8 mouse cellular contexts compared by ENCODE assay signal in genomic region chr2:163601712-163602100, GRCm38 (mm10). TPM values are rescaled to one million over a fixed set of nuclear protein-coding genes. Genes with fewer than 3 reads are reported as not detected.
A peak's percentile ranks its signal among the peaks of the same experiment; 100 is the strongest.
DNase-seq lines count a peak whose midpoint lies in the region; ATAC-seq and TF ChIP-seq lines count a peak whose summit lies in the region.

No protein-coding gene starts in this region.

- no peak for DNase-seq in heart, postnatal 36 days
- DNase-seq in ES-E14 (ENCODE audit: low read depth, low spot score) = no peak
- DNase-seq in liver, postnatal 0 days = no peak
- no peak for DNase-seq in frontal cortex, adult 2 months (ENCODE audit: extremely low spot score in 1 of 2, low spot score in 1 of 2)
- no peak for DNase-seq in right cerebral cortex, postnatal 14 days
- no peak for DNase-seq in frontal cortex, postnatal 25 days (ENCODE audit: low spot score in 2 of 2)

- 69% methylated on average over 7 of the region's 7 CpGs for WGBS in heart, embryonic 14.5 days
- WGBS in forebrain, embryonic 16.5 days = 76% methylated on average over 7 of the region's 7 CpGs
- 58% methylated on average over 7 of the region's 7 CpGs for WGBS in liver, postnatal 0 days (ENCODE audit: insufficient replicate concordance)

- peaks cover 5 to 12% of the 10 kb centered on the region in 2 experiments for H3K4me1 ChIP-seq in heart, embryonic 14.5 days (ENCODE audit: control insufficient read depth in 2 of 2, insufficient read depth in 2 of 2, low read length in 2 of 2)
- peaks cover 0 to 3% of the 10 kb centered on the region in 2 experiments; a peak in 1 of 4 replicates for H3K4me1 ChIP-seq in ES-E14 (ENCODE audit: control insufficient read depth in 2 of 2, insufficient read depth in 2 of 2, low read length in 2 of 2, poor library complexity in 1 of 2)
- H3K4me1 ChIP-seq in forebrain, embryonic 16.5 days (replicated peaks; ENCODE audit: control insufficient read depth, insufficient read depth, low read length) = peaks cover 13% of the 10 kb centered on the region
- H3K4me1 ChIP-seq in liver, postnatal 0 days (ENCODE audit: insufficient read depth) = peaks cover 29% of the 10 kb centered on the region

- H3K27ac ChIP-seq in heart, embryonic 14.5 days (replicated peaks in 1 of 2; ENCODE audit: control insufficient read depth in 1 of 2, insufficient read depth in 1 of 2, low read depth in 2 of 2, low read length in 2 of 2) = peak overlapping the region in 1 of 2 experiments; percentile 85; a peak in 1 of 4 replicates
- no peak overlapping the region for H3K27ac ChIP-seq in ES-E14 (ENCODE audit: insufficient read depth, low read depth, low read length, poor library complexity, severe bottlenecking)
- H3K27ac ChIP-seq in forebrain, embryonic 16.5 days (ENCODE audit: low read length) = no peak overlapping the region; the same call in 1 of the 2 replicates
- H3K27ac ChIP-seq in liver, postnatal 0 days (ENCODE audit: low read depth) = peak overlapping the region; percentile 94

- no peaks in the 10 kb centered on the region for H3K9me3 ChIP-seq in heart, embryonic 14.5 days (ENCODE audit: control insufficient read depth, low read length)
- H3K9me3 ChIP-seq in ES-E14 (ENCODE audit: control insufficient read depth, insufficient read depth, low read depth, low read length) = no peaks in the 10 kb centered on the region
- no peaks in the 10 kb centered on the region for H3K9me3 ChIP-seq in forebrain, embryonic 16.5 days (ENCODE audit: control insufficient read depth, low read length)
- no peaks in the 10 kb centered on the region for H3K9me3 ChIP-seq in liver, postnatal 0 days (ENCODE audit: low read length)

- no peaks in the 10 kb centered on the region for H3K27me3 ChIP-seq in heart, embryonic 14.5 days (ENCODE audit: control insufficient read depth, insufficient read depth, low read length)
- 0 out of 2 replicates have a peak, but pooled peaks cover 2% of the 10 kb centered on the region for H3K27me3 ChIP-seq in forebrain, embryonic 16.5 days (replicated peaks; ENCODE audit: control insufficient read depth, insufficient read depth, low read length)
- no peaks in the 10 kb centered on the region for H3K27me3 ChIP-seq in liver, postnatal 0 days (ENCODE audit: insufficient read depth, low read length)

- intact Hi-C loops in heart, postnatal 36 days (cut with DNase I) = loop anchor here (1.0 to 5.0 kb wide), 3 partner anchors 39 to 221 kb away; partner anchors contain the start of gene Ccn5

- in situ Hi-C loops in ES-E14 (cut with MboI; ENCODE audit: low sequenced_read_pairs in 2 of 2, unreplicated experiment in 2 of 2) = no loop called here

- H3K9ac ChIP-seq in heart, embryonic 14.5 days (ENCODE audit: low read length) = peak overlapping the region; percentile 98
- peak overlapping the region; percentile 27; the same call in 1 of the 2 replicates for H3K9ac ChIP-seq in ES-E14 (ENCODE audit: insufficient read depth, low read depth, low read length, poor library complexity, severe bottlenecking)
- H3K9ac ChIP-seq in forebrain, embryonic 16.5 days (replicated peaks; ENCODE audit: low read depth, low read length) = no peak overlapping the region; the same call in 1 of the 2 replicates
- no peak overlapping the region for H3K9ac ChIP-seq in liver, postnatal 0 days (replicated peaks)

- no peak for ATAC-seq in heart, embryonic 14.5 days (ENCODE audit: insufficient number of reproducible peaks, insufficient read depth, low FRiP score, low read depth)
- ATAC-seq in forebrain, embryonic 16.5 days = peak; percentile 16; the same call in 1 of the 2 replicates
- peak; percentile 3; the same call in 1 of the 2 replicates for ATAC-seq in liver, postnatal 0 days

- no peaks in the 10 kb centered on the region for H3K36me3 ChIP-seq in heart, embryonic 14.5 days (ENCODE audit: control insufficient read depth, insufficient read depth, low read length)
- H3K36me3 ChIP-seq in ES-E14 (ENCODE audit: control insufficient read depth, insufficient read depth, low read length, poor library complexity, severe bottlenecking) = no peaks in the 10 kb centered on the region
- H3K36me3 ChIP-seq in forebrain, embryonic 16.5 days (ENCODE audit: control insufficient read depth, insufficient read depth) = no peaks in the 10 kb centered on the region
- H3K36me3 ChIP-seq in liver, postnatal 0 days (replicated peaks; ENCODE audit: insufficient read depth, low read length) = no peaks in the 10 kb centered on the region

- peak overlapping the region; percentile 92 to 99 for H3K4me3 ChIP-seq in heart, embryonic 14.5 days (ENCODE audit: control insufficient read depth in 1 of 2, insufficient read depth in 1 of 2, low read depth in 1 of 2, low read length in 2 of 2)
- H3K4me3 ChIP-seq in ES-E14 (ENCODE audit: insufficient read depth in 1 of 2, low read depth in 1 of 2, low read length in 2 of 2, poor library complexity in 1 of 2, severe bottlenecking in 1 of 2) = peak overlapping the region in 1 of 2 experiments; percentile 23; a peak in 1 of 4 replicates
- peak overlapping the region; percentile 95 for H3K4me3 ChIP-seq in forebrain, embryonic 16.5 days (replicated peaks; ENCODE audit: low read length)
- H3K4me3 ChIP-seq in liver, postnatal 0 days (ENCODE audit: low read depth, low read length) = peak overlapping the region; percentile 94

- no peak for TF ChIP-seq CTCF in liver, postnatal 0 days (IDR thresholded peaks at IDR 0.05; ENCODE audit: low read depth)

- peak overlapping the region; percentile 95 for H3K4me2 ChIP-seq in heart, embryonic 14.5 days (ENCODE audit: low read length)
- peak overlapping the region; percentile 80 for H3K4me2 ChIP-seq in forebrain, embryonic 16.5 days (ENCODE audit: low read length)
- H3K4me2 ChIP-seq in liver, postnatal 0 days (ENCODE audit: low read depth, low read length) = peak overlapping the region; percentile 97

- no peak for TF ChIP-seq EP300 in liver, postnatal 0 days (IDR thresholded peaks at IDR 0.05; ENCODE audit: low read depth)

TF ChIP-seq in ES-E14, 5 proteins besides CTCF, POLR2A, EP300 and RAD21:
- TF ChIP-seq CHD2 (IDR thresholded peaks at IDR 0.05; ENCODE audit: low read depth, low read length) = no peak
- no peak for TF ChIP-seq MAFK (IDR thresholded peaks at IDR 0.05; ENCODE audit: insufficient read depth, low read depth, low read length)
- TF ChIP-seq HCFC1 (IDR thresholded peaks at IDR 0.05; ENCODE audit: borderline replicate concordance, insufficient read depth, low read length) = no peak
- TF ChIP-seq ZNF384 (IDR thresholded peaks at IDR 0.05; ENCODE audit: low read depth, low read length) = no peak
- no peak for TF ChIP-seq ZC3H11A (IDR thresholded peaks at IDR 0.05; ENCODE audit: borderline replicate concordance, low read depth, low read length)

RNA-seq across cellular contexts. Expression of gene Ttpal, which starts 0.4 kb away (rescaled TPM):
- polyA plus RNA-seq in heart, embryonic 14.5 days (2014; fragmentation: Nextera tagmentation; extraction: Ambion mirVana) = 23.7 and 24.2 TPM in 2 replicates
- 10 to 100 TPM in 1 of 2 experiments, 1 to 10 TPM in 1; 9.9 to 11.6 TPM for total RNA-seq in heart, postnatal 36 days (2021)
- 5.4 and 7.8 TPM in 2 replicates for total RNA-seq in ES-E14 (2012; rRNA removed)
- 44.1 and 46.4 TPM in 2 replicates for polyA plus RNA-seq in forebrain, embryonic 16.5 days (2015; fragmentation: Nextera tagmentation; extraction: Ambion mirVana)
- 6.7 and 9.5 TPM in 2 replicates for polyA plus RNA-seq in liver, postnatal 0 days (2015; fragmentation: Nextera tagmentation; extraction: Ambion mirVana)
- polyA plus RNA-seq in frontal cortex, adult 2 months (2012; rRNA removed) = 44.2 and 47.2 TPM in 2 replicates

RNA-seq across cellular contexts. Expression of gene Serinc3, which starts 43.2 kb away (rescaled TPM):
- 76.5 and 79.0 TPM in 2 replicates for polyA plus RNA-seq in heart, embryonic 14.5 days (2014; fragmentation: Nextera tagmentation; extraction: Ambion mirVana)
- 100 to 1,000 TPM; 316 to 421 TPM for total RNA-seq in heart, postnatal 36 days (2021)
- 59.3 and 62.0 TPM in 2 replicates for total RNA-seq in ES-E14 (2012; rRNA removed)
- polyA plus RNA-seq in forebrain, embryonic 16.5 days (2015; fragmentation: Nextera tagmentation; extraction: Ambion mirVana) = 31.4 and 34.3 TPM in 2 replicates
- 79.9 and 92.7 TPM in 2 replicates for polyA plus RNA-seq in liver, postnatal 0 days (2015; fragmentation: Nextera tagmentation; extraction: Ambion mirVana)
- polyA plus RNA-seq in frontal cortex, adult 2 months (2012; rRNA removed) = 167 and 199 TPM in 2 replicates

RNA-seq across cellular contexts. Expression of gene Pkig, which starts 56.5 kb away (rescaled TPM):
- 324 and 359 TPM in 2 replicates for polyA plus RNA-seq in heart, embryonic 14.5 days (2014; fragmentation: Nextera tagmentation; extraction: Ambion mirVana)
- 100 to 1,000 TPM; 221 to 229 TPM for total RNA-seq in heart, postnatal 36 days (2021)
- 13.2 and 14.8 TPM in 2 replicates for total RNA-seq in ES-E14 (2012; rRNA removed)
- polyA plus RNA-seq in forebrain, embryonic 16.5 days (2015; fragmentation: Nextera tagmentation; extraction: Ambion mirVana) = 153 and 159 TPM in 2 replicates
- polyA plus RNA-seq in liver, postnatal 0 days (2015; fragmentation: Nextera tagmentation; extraction: Ambion mirVana) = 84.9 and 85.0 TPM in 2 replicates
- 194 and 214 TPM in 2 replicates for polyA plus RNA-seq in frontal cortex, adult 2 months (2012; rRNA removed)

Comparison
In these comparisons a context has a peak if more than half of its experiments do, and no peak if none do; other contexts are left out.
1. H3K9ac ChIP-seq: peak in heart, embryonic 14.5 days (single experiment) and ES-E14 (single experiment); none in forebrain, embryonic 16.5 days (single experiment) and liver, postnatal 0 days (single experiment).
2. Peak in every context shown above with its lines, with median percentiles within 50 percentile points of each other: H3K4me2 ChIP-seq.